Comparison of ENCODE assay signal across 16 mouse cellular contexts in the genomic region with DNA sequence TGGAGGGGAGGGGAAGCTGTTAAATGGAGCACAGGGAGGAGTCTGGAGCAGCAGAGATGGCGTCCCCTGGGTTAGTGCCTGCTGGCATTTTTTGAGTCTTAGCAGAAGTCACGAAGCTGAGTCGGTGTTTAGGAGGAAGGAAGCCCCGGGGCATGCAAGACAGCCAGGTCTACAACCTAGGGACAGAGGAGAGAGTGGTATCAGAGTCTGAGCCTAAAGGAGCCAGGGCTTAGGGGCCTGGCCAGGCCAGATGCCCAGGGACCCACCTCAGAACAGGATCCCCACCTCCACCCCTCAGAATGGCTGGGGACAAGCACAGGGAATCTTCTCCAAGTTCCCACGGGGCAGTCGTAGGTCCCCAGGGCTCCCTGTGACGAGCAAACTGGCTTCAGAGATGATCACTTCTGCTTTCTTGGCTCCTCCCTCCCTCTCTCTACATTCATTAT. TPM values are rescaled to one million over a fixed set of nuclear protein-coding genes. Genes with fewer than 3 reads are reported as not detected.
DNase-seq lines count a peak whose midpoint lies in the region; ATAC-seq lines count a peak whose summit lies in the region.
"Had no signal": no experiment of that assay in that cellular context is flagged by ENCODE, and none has a peak within 500 bp of the region (broad histone marks: within the 10 kb centered on the region; RNA-seq: fewer than 3 reads in every experiment).

No protein-coding gene starts in this region.

- H3K4me1 ChIP-seq in heart, embryonic 10.5 days = peaks cover 58% of the 10 kb centered on the region
- H3K4me1 ChIP-seq: hindbrain, embryonic 15.5 days had no signal

- 80% methylated on average over 7 of the region's 7 CpGs for WGBS in heart, embryonic 10.5 days

- H3K9me3 ChIP-seq in heart, embryonic 10.5 days = no peaks in the 10 kb centered on the region
- H3K9me3 ChIP-seq: embryonic facial prominence, embryonic 13.5 days; hindbrain, embryonic 15.5 days; midbrain, embryonic 12.5 days; stomach, embryonic 15.5 days had no signal

- no peaks in the 10 kb centered on the region for H3K27me3 ChIP-seq in heart, embryonic 10.5 days (ENCODE audit: insufficient read depth, poor library complexity, severe bottlenecking)
- no peaks in the 10 kb centered on the region for H3K27me3 ChIP-seq in splenic B cell, adult 2 months (ENCODE audit: control insufficient read depth, insufficient read depth, low read length, poor library complexity, severe bottlenecking)
- H3K27me3 ChIP-seq: embryonic facial prominence, embryonic 13.5 days; hindbrain, embryonic 15.5 days; midbrain, embryonic 12.5 days; stomach, embryonic 15.5 days had no signal

- peak overlapping the region; percentile 30; the same call in 1 of the 2 replicates for H3K27ac ChIP-seq in heart, embryonic 10.5 days
- H3K27ac ChIP-seq: embryonic facial prominence, embryonic 13.5 days; hindbrain, embryonic 15.5 days; midbrain, embryonic 12.5 days; stomach, embryonic 15.5 days had no signal

- no peak overlapping the region for H3K4me3 ChIP-seq in heart, embryonic 10.5 days
- H3K4me3 ChIP-seq: embryonic facial prominence, embryonic 13.5 days; hindbrain, embryonic 15.5 days; midbrain, embryonic 12.5 days; stomach, embryonic 15.5 days had no signal

- H3K36me3 ChIP-seq in heart, embryonic 10.5 days = peaks cover 56% of the 10 kb centered on the region
- H3K36me3 ChIP-seq in splenic B cell, adult 2 months (ENCODE audit: control insufficient read depth, insufficient read depth, low read length, poor library complexity, severe bottlenecking) = no peaks in the 10 kb centered on the region

- intact Hi-C loops in heart, postnatal 14 days (cut with DNase I) = no loop called here

- ATAC-seq in granulocyte monocyte progenitor cell, adult 5-6 weeks (replicated peaks; ENCODE audit: poor library complexity, severe bottlenecking) = peak; percentile 47
- ATAC-seq: lung, postnatal 0 days had no signal

- no peak for DNase-seq in heart, embryonic 10.5 days (ENCODE audit: low spot score)
- DNase-seq in heart, postnatal 14 days = no peak
- DNase-seq in thymus, postnatal 14 days = peak; percentile 20
- no peak for DNase-seq in thymus, adult 18-20 months
- DNase-seq in splenic B cell, adult 2 months (ENCODE audit: low read depth, low spot score) = peak; percentile 69
- DNase-seq in ovary, postnatal 36 days (ENCODE audit: low spot score) = no peak
- DNase-seq in cerebellum, adult 9-11 months = no peak
- DNase-seq: cerebellum, postnatal 25 days; gastrocnemius, postnatal 25 days; kidney, adult 11 months had no signal

RNA-seq across cellular contexts. Expression of a gene that starts 32.4 kb away (rescaled TPM):
- polyA plus RNA-seq in heart, embryonic 10.5 days (2016; fragmentation: Nextera tagmentation; extraction: Ambion mirVana) = 11.6 and 29.8 TPM in 2 replicates
- total RNA-seq in heart, postnatal 14 days (2021) = 10 to 100 TPM; 35.5 to 36.1 TPM
- total RNA-seq in granulocyte monocyte progenitor cell, adult 5-6 weeks (2014; fragmentation: Nextera tagmentation) = 273 and 289 TPM in 2 replicates
- total RNA-seq in granulocyte monocyte progenitor cell, adult 5-6 weeks (2017) = 68.6 and 84.9 TPM in 2 replicates

Comparison
In these comparisons a context has a peak if more than half of its experiments do, and no peak if none do; other contexts are left out.
1. DNase-seq: peak in thymus, postnatal 14 days (single experiment) and splenic B cell, adult 2 months (single experiment); none in heart, embryonic 10.5 days (single experiment), heart, postnatal 14 days (0 of 2), thymus, adult 18-20 months (0 of 2), ovary, postnatal 36 days (single experiment) and cerebellum, adult 9-11 months (single experiment).